Mouse (Mus musculus): Measurements from ENCODE around the gene Eapp.
"Not testable (repeated sequence)": the region's sequence is repeated elsewhere in the genome, so short reads cannot be mapped to it uniquely, and the experiment has no call there.

DNA sequence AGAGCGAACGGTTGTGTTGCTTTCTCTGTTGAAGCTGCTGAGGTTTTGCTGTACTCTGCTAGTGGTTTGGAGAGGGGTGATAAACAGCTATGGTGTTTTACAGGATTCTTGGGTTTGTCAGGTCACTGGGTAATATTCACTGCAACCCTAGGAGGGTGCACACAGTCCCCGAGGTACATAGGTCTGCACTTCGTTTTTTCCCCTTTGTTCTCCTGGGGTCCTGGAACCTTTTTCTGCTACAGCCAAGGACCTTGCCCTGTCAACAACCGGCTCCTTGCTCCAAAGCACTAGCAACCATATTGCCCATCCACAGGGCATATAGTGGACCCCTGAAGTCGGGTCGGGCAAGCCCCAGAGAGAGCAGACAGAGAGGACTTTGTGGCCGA lies 14.8 kb upstream of the Eapp start:
- TF ChIP-seq ZC3H11A (IDR thresholded peaks at IDR 0.05; ENCODE audit: borderline replicate concordance, low read depth, low read length); ZNF384 (IDR thresholded peaks at IDR 0.05; ENCODE audit: low read depth, low read length): not testable (repeated sequence)

Data from ES-E14 (cell line).